Mouse (Mus musculus): ENCODE data around the gene Sspn.
A peak's percentile ranks its signal among the peaks of the same experiment; 100 is the strongest.

Gene Sspn

DNA sequence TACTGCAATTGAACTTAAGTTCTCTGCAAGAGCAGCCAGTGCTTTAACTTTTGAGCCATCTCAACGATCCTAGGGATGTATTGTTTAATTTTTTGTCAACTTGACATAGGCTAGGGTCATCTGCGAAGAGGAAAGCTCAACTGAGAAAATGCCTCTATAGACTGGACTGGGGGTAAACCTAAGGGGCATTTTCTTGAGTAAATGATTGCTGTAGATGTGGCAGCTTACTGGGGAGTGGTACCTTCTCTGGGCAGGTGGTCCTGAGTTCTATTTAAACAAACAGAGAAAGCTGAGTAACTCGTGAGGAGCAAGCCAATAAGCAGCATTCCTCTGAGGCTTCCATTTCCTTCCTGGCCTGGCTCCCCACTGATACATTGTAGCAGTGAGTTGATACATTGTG, at the start of gene Sspn:
TSS of gene Sspn (plus strand) at position 301 of the 400 bp plus-strand sequence.
- DNase-seq, result no peak

DNA sequence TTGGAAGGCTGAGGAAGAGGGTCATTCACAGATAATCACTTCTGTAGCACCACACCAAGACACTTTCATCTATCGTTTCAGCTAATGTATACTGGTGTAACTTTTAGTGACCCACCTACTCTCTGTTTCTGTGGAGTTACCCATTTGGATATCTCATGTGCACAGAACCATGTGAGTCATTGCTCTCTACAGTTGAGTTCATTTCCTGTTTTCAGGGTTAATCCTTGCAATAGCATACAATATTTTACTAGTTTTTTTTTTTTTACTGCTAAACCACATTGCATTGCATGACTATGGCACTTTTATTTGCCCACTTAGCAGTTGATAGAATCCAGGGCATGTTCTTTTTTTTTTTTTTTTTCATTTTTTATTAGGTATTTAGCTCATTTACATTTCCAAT, 48.4 kb upstream of the Sspn start:
- DNase-seq, result no peak

DNA sequence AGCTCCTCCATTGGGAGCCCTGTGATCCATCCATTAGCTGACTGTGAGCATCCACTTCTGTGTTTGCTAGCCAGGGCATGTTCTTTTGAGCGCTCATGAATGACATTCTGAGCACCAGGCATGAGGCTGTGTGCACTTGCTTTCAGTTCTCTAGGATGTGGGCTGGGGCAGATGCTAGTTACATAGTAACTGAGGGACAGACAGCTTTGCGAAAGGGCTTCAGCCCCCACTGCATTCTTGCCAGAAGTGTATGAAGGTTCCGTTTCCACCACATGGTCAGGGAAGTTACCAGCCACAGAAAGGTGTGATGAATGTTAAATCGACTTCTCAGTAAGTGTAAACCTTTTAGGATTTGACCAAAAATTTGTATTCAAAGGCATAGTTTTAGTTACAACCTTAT, 47.8 kb upstream of the Sspn start:
- no peak for DNase-seq

DNA sequence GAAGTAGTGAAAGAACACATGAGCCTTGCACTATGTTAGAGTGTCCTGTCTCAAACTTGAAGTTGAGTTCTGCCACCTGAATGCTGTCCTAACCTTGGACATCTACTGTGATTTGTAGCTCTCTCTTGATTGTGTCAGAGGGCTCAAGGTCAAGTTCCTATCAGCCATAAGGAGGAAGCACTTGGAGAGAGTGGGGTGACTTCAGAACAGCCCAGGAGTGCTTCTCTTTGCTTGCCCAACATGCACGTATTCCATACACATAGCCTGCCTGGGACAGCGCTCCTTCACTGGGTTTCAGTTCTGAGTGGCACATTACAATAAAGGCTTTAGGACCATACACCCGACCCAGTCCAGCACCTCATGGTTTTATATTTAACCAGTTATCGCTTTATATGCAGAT, 46.4 kb upstream of the Sspn start:
- no peak for DNase-seq

DNA sequence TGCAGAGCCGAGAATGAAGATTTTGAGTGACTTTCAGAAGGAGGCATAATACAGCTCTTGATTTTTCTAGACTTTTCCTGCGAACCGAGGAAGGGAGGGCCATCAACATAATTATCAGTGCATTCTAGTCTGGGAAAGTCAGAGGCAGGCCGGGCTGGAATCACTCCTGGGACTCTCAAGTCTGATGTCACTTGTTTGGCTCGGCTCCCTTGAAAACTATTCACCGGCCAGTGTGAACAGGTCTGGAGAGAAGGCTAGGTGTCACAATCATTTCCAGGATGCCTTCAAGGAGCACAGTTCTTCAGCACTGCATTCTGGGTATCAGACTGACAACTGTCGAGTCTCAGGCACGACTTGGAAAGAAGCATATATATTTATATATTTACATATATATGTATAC, 45.2 kb upstream of the Sspn start:
- no peak for DNase-seq

DNA sequence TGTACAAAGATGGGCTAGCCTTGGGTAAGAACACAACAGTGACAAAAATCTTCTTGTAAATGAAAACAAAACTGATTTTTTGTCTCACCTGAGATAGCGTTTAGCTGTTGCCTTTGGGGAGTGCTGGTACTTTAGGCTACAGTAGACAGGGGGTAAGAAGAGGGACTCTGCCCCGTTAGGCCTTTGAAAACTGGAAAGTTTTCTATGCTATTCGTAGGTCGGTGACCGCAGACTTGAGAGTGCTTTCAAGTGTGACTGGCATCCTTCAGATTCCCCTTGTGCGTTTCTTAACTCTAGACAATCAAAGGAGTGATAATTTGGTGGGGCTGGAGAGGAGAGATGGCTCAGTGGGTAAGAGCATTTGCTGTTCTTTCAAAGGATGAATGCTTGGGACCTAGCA, 43.7 kb upstream of the Sspn start:
- no peak for DNase-seq

DNA sequence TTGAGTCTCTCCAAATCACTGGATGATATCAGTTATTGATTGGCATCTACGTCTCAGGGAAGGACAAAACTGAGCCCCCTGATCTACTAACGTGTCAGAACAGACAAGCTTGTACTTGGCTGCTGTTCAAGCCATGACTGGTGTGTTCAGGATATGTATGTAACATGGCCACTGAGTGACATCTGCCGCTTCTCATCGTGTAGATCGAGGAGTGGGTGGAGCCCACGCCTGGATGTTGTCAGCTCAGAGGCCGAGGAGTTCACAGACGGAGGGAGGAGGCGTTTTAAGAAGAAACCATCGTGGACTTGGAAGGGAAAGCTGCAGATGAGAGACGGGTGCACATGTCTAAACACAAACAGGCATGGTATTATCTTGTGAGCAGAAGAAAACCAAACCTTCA, 39.5 kb upstream of the Sspn start:
- no peak for DNase-seq

DNA sequence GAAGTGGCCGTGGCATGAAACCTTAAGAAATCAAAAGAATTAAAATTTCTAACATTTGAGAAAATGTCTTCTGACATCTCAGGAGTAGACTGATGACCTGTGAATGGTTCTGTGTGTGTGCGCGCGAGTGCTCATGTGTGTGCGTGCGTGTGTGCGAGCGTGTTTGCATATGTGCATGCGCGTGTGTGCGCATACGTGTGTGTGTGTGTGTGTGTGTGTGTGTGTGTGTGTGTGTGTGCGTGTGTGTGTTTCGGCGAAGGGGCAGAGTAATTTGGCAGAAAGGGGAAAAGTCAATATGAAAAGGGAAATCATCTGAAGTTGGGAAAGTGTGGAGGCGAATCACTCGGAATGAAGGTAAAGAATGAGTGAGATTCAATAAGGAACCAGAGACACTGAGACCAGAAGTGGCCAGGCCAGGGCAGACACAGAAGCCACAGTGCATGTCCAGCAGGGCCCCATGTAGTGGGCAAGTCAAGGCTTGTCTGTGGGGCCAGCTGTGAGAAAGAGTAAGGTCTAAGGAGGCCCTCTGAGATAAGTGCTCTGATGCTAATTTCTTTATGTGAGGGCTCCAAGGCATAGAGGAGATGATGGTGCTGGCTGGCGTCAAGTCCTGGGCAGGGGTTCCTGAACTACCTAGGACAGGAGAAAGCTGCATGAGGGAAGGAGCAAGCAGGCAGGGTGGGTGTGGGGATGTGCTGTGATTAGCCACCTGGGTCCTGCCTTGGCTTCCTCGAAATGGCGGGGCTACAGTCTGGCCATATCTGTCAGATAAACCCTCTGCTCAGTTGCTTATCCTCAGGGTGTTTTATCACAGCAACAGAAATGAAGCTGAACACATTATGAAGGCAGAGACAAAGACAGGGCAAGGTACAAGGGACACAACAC, 38.8 kb upstream of the Sspn start:
- no peak for DNase-seq

DNA sequence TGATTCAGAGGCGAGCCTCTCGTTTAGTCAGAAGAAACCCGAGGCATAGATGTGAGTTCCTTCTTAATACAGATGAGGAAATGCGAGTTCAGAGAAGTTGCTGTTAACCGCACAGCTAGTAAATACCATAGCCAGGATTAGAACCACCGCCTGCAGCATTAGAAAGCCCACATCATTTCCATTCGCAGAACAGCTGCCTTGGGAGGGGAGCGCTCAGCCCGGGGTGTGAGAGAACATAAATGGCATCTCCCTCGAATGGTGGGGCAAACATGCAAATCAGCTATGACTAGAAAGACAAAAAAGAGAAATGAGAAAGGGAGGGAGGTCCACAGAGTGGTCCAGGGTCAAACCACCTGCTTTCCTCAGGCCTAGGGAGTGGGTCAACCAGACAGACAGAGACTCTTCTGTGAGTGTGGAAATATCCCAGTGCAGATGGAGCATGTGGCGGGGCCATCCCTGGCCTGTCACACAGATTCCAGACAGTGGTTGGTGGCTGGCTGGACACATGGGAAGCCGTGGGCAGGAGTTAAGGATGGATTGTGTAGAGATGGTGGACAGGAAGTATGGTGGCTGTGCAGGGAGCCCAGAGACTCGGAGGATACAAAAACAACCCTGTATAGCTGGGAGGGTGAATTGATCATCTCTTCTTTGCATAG, 37.9 kb upstream of the Sspn start:
- no peak for DNase-seq

DNA sequence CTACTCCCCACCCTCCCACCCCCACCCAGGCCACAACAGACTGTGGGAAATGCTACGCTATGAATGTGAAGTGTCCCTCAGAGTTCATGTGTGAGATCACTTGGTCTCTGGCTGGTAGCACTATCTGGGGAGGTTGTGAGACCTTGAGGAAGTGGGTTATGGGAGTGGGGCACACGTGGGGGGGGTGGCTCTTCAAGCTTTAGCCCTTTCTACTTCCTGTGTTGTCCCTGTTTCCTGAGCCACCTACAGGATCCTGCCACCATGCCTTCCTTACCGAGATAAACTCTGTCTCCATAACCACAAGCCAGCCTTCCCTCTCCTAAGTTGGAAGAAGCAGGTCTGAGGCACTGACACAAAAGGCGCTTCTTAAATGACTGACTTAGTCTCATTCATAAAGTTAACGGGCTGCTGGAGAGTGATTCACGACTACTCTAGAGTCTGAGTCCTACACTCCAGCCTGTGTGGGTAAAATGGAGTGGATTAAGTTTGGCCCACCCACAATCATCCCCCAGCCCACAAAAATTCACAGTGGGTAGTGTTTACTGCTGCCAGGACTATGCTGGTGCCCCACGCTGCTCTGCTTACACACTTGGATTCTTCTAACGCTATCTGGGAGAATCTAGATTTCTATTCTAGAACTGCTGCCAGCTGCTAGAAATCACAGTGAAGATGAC, 36.6 kb upstream of the Sspn start:
- DNase-seq, result no peak

DNA sequence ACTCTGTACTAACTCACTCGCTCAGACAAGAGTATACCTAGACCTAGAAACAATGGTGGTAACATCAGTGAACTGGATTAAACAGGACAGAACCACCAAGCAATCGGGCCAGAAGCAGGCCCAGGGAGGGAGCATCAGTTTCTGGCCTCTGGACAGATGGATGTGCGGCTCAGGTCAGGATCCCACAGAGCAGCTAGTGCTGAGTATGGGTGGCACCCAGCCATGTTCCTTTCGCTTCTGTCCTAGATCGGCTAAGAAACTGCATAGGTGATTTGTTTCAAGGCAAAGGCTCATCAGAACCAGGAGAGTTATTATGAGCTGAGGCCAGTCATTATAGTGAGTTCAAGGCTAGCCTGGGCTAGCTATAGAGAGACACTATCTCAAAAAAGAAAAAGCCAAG, 27.3 kb upstream of the Sspn start:
- peak; percentile 3 for DNase-seq

DNA sequence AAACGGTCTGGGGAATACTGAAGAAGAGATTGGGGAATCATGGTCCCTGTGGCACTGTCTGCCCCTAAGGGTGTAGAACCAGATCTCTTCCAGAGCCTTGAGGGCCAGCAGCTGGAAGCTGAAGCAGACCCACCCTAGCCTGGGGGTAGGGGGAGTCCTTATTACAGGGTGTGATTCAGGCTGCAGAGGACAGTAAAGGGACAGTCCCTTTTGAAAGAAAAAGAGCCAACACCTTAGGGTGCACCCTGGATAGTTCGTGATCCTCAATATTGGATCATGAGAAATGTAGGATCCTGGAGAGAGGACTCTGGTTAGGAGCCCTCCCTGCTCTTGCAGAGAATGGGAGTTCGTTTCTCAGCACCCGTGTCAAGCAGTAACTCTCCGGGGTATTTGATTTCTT, 26.8 kb upstream of the Sspn start:
- no peak for DNase-seq

DNA sequence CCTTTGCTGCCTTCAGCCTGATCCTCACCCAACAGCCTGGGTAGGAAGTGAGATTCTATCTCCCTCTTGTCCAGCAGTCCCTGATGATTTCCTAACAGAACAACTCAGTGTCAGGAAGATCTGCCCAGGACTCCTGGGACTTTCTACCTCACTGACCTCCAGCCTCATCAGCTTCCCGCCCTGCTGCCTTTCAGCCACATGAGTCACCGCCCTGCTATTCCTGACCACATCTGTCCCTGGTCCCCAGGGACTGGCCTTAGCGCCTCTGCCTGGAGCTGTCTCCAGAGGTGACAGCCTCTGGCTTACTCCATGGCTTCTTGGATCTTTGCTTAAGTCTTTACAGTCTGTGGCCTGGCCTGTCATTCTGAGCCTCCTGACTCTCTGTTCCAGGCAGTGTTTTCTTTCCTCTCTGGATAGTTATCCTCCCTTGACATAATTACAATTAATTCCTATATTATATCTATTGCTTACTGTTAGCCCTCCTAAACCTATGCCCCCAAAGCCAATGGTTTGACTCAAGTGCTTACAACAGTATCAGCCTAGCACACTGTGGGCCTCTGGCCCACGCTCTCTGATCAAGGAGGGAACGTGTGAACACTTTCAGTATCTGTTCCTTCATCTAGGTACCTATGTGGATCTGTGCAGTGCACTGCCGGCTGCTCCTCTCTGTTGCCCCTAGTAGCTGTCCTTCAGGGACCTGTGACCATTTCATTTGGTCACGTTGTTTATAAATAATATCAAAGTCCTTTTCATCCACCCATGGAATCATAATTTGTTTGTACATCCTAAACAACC, 25.1 kb upstream of the Sspn start:
- no peak for DNase-seq

DNA sequence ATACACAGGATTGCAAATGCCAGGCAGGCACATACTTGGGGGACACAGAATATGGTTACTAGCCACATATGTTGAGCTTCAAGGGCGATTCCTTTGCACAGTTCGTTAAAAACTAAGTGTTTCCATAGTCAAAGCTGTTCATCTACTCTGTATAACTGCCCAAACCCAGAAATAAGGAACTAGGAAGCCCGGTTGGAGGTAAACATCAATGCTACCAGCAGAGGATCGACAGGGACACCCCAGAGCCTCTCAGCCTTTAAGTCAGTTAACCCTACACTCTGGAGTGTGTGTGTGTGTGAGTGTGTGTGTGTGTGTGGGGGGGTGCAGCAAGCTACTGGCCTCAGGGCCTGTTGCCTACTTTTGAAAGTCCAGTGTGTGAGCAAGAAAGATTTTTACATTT, 21.5 kb upstream of the Sspn start:
- no peak for DNase-seq

DNA sequence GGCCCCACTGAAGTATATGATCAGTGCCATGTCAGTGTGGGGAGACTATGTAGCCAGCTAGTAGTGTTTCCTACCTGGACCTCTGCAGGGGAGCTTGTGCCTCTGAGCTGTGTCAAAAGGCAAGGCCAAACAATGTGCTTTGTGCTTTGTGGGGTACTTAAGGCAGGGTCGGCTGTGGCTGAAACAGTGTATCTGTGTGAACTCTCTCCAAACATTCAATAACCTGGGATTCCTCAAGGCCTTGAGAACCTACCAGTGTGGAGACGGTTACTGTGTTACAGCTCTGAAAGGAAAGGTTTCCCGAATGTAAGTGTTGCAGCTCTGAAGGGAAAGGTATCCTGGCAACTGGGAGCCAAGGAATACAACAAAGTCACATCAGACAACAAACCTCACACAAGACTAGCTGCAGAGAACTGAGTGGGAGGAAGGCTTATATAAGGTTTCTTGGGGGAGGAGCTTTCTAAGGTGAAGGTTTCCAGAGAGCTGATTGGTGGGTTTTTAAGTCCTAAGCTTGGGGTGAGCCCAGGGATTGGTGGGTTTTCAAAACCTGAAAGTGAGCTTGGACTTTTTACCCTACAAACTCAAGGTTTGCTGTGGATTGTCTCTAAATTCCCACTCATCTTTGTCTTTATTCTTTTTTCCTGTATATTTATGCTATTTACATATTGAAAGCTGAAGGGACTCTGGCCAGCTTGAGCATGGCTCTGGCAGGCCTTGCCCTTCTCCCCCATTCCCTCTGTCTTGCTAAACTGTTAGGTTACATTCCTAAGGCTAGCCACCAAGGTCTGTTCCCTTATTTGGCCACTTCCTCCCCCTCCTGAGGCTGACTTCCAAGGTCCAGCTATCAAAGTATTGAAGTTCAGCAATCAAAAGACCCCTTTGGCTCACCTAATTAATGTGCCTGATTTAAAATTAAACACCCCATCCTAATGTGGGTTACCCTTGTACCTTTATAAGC, 20.7 kb upstream of the Sspn start:
- no peak for DNase-seq

DNA sequence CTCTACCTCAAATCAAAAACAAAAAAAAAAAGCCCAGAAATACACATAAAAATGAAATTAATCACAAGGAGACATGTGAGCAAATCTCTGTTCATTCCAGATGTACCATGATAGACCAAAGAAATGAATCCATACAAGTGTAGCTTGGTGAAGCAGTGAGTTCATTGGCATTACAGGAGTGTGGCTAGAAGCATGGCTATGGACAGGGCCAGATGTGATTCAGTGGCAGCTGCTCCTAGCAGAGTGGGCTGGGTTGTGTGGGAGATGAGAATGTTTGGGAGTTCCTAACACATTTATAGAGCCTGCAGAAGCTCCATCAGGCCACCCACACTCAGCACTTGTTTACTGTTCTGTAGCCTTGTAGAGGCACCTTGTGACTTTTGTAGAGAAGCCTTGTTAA, 19.2 kb upstream of the Sspn start:
- no peak for DNase-seq

DNA sequence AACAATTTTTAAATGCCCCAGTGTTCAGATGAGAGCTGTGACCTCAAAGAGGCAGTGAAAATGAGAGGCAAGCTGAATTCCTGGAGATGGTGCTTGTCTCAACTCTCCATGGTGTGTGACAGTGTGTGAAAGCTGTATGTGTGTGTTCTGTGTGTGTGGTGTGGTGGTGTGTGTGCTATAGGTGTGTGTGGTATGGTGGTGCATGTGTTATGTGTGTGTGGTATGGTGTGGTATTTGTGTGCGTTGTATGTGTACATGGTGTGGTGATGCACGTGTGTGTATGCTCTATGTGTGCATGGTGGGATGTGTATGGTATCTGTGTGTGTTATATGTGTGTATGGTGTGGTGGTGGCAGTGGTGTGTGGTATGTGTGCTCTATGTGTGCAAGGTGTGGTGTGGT, 16.0 kb upstream of the Sspn start:
- DNase-seq, result no peak

DNA sequence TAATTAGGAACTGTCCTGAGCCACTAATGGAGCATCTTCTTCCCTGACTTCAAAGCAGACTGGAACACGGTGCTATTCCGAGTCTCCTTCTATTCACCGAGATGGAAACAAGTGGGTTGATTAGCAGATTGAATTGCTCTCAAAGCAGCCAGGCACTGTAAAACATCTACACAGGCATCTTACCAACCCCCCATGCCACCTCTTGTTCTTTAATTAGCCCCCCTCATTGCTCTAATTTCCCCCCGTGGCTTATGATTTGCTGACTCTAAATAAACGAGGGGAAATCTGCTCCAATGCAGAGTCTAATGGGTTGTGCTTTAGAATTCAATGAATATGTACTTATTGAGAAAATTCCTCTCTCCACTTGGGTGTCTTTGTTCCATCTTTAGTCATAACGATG, 15.0 kb upstream of the Sspn start:
- no peak for DNase-seq

DNA sequence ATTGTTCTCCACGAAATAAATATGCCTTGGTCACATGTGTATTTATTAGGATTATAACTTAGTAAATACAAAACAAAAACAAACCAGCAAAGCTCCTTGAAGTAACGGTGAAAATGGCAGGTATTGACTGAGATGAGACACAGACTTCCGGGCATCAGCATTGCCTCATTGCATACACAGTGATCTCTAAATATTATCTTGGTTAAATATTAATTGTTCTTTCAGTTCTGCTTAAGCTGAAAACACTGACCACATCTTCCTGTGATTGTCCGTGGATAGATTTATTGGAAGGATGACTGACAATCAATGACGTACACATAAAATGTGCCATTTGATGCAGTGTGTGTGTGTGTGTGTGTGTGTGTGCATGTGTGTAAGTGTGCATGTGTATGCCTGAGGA, 13.2 kb upstream of the Sspn start:
- DNase-seq, result no peak

DNA sequence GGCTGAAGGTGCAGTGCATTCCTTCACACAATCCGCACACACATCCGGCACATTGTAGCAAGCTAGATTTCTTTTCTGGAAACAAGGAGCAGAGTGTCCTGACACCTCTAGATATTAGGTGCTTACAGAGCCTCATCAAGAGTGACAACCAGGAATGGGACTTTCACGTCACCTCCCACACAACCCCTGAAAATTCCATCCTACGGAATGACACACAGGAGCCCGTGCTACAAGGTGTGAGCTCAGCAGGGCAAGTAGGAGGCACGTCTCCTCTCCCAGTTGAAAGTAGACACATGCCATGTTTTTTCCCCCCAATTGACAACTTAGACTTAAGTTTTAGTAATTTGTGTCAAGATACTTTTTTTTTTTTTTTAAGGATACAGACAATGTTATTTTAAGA, 7.8 kb upstream of the Sspn start:
- no peak for DNase-seq

DNA sequence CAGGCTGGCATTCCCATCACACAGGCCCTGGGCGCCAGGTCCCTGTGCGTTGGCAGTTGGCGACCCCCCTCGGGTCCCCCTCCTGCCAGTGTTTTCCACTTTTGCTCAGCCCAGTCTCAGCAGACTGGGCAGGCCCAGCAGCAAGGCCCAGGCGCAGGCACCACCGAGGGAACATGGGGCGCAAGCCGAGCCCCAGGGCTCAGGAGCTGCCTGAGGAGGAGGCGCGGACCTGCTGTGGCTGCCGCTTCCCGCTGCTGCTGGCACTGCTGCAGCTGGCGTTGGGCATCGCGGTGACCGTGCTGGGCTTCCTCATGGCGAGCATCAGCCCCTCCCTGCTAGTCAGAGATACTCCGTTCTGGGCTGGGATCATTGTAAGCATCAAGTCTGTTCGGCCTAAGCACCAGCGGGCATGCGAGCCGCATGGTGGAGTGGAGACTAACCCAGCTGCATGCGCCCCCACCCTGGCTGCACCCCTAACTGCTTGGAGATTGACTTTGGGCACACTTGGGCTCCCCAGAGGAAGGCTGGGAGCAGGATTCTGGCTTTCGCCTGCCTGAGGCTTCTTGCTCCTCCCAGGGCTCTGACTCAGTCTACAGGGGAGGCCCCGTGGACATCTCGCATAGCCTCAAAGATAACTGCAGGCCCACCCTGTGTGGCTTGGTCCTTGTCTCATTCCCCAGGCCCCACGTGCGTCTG, 2.7 kb downstream of the Sspn start:
- DNase-seq, result peak; percentile 61
